Mouse (Mus musculus): Measurements from ENCODE around the gene Mpzl1.

DNA sequence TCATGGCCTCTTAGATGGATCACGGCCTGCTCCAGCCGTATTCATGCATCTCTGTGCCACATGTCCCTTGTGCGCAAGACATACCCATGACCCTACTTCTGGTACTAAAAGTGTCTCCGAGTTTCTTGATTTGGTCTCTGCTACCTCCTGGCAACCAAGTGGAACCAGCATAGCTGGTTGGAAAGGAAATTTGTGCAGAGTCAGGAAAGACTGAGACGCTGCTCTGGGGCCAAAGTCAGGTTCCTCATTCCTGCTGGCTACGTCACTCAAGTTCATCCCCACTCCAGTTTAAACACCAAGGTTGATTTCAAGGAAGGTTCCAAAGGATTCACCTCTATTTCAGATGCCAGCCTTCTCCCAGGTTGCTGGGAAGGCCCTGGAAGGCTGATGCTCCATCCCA, 32.6 kb upstream of the Mpzl1 start:
- TF ChIP-seq CTCF (IDR thresholded peaks at IDR 0.05; ENCODE audit: low read depth) = no peak
- TF ChIP-seq EP300 (optimal IDR thresholded peaks at IDR 0.05) = no peak

Data from stomach, postnatal 0 days (tissue).